Mouse (Mus musculus) mouse embryonic stem cell (cell line): ENCODE results near the gene R3hdm2.

ENCODE experiments used
- in situ Hi-C, 2 experiments: fragments of 300-500 bp; cut with MboI; formaldehyde crosslinking; loops; 1 replicate in 1 of 2; 3 replicates in 1 of 2; pipeline ENCODE4 v1.14.3; 2019 to 2020; ENCODE audit warnings: low sequenced_read_pairs in 2 of 2, low pct_unique_long_range_greater_than_20kb in 1 of 2, mixed read lengths in 1 of 2; ENCODE audit not compliant: unreplicated experiment in 1 of 2

The R3hdm2 gene

GRCm38 (mm10) chr10:127476541-127476940, 96.4 kb downstream of the R3hdm2 start:
- in situ Hi-C loops = no loop called here

- in situ Hi-C loops = no loop called here
Measured at GRCm38 (mm10) chr10:127477301-127477700, 97.2 kb downstream of the R3hdm2 start.

- in situ Hi-C loops = no loop called here
Measured at GRCm38 (mm10) chr10:127479131-127479530, 99.0 kb downstream of the R3hdm2 start.

GRCm38 (mm10) chr10:127480833-127481813, 101.0 kb downstream of the R3hdm2 start:
- in situ Hi-C loops = no loop called here

GRCm38 (mm10) chr10:127485235-127485634, 105.1 kb downstream of the R3hdm2 start:
- in situ Hi-C loops = no loop called here

GRCm38 (mm10) chr10:127488856-127489255, 108.7 kb downstream of the R3hdm2 start:
- in situ Hi-C loops = no loop called here

- in situ Hi-C loops = no loop called here
Measured at GRCm38 (mm10) chr10:127490160-127491127, 110.3 kb downstream of the R3hdm2 start.

GRCm38 (mm10) chr10:127491128-127491512, 111.0 kb downstream of the R3hdm2 start:
- in situ Hi-C loops = no loop called here

GRCm38 (mm10) chr10:127492118-127492517, 112.0 kb downstream of the R3hdm2 start:
- in situ Hi-C loops = no loop called here

GRCm38 (mm10) chr10:127496156-127496555, 116.0 kb downstream of the R3hdm2 start:
- in situ Hi-C loops = no loop called here

GRCm38 (mm10) chr10:127499516-127499915, 119.4 kb downstream of the R3hdm2 start:
- in situ Hi-C loops = no loop called here

- in situ Hi-C loops = no loop called here
Measured at GRCm38 (mm10) chr10:127500042-127500441, 119.9 kb downstream of the R3hdm2 start.

GRCm38 (mm10) chr10:127500894-127501893, 121.1 kb downstream of the R3hdm2 start, which contains the start of gene Stac3:
Gene Stac3, plus strand, starts transcription at chr10:127501686.
- in situ Hi-C loops = no loop called here

- in situ Hi-C loops = loop anchor here (5.0 kb wide), 1 partner anchor 34 kb away; no protein-coding TSS in a partner anchor
Measured at GRCm38 (mm10) chr10:127508239-127508638, 128.1 kb downstream of the R3hdm2 start.

- in situ Hi-C loops = loop anchor here (5.0 kb wide), 1 partner anchor 33 kb away; no protein-coding TSS in a partner anchor
Measured at GRCm38 (mm10) chr10:127509051-127509836, 129.1 kb downstream of the R3hdm2 start.

GRCm38 (mm10) chr10:127509837-127510701, 129.9 kb downstream of the R3hdm2 start:
- in situ Hi-C loops = loop anchor here (5.0 kb wide), 1 partner anchor 32 kb away; no protein-coding TSS in a partner anchor
